In genomic region chr7:58383401-58383800, GRCm38 (mm10) we compare ENCODE assay signal across 17 mouse cellular contexts.
DNase-seq lines count a peak whose midpoint lies in the region; ATAC-seq lines count a peak whose summit lies in the region.
"Had no signal": no experiment of that assay in that cellular context is flagged by ENCODE, and none has a peak within 500 bp of the region (broad histone marks: within the 10 kb centered on the region; RNA-seq: fewer than 3 reads in every experiment).

No protein-coding gene starts in this region.

- peak; percentile 37 for DNase-seq in left cerebral cortex, adult 11 months (ENCODE audit: low spot score)
- no peak for DNase-seq in left cerebral cortex, postnatal 4 days
- DNase-seq in layer of hippocampus, adult 9-10 months (ENCODE audit: low spot score): peak; percentile 44
- peak; percentile 55 to 61 for DNase-seq in right cerebral cortex, adult 2 months (ENCODE audit: low spot score in 2 of 2)
- DNase-seq in testis, postnatal 14 days (ENCODE audit: low spot score): no peak
- DNase-seq in testis, postnatal 10 days (ENCODE audit: low spot score): no peak
- DNase-seq: adrenal gland, postnatal 25 days; B cell, adult 2 months; cerebellum, adult 11-12 months; cerebellum, postnatal 36 days; heart, postnatal 14 days; liver, postnatal 0 days; lung, postnatal 10 days; thymus, adult 2 months had no signal

- no peak for ATAC-seq in inflammation-experienced regulatory T-cells, adult 6 months
- ATAC-seq: intestine, embryonic 16.5 days; liver, postnatal 0 days; midbrain, embryonic 13.5 days had no signal

- intact Hi-C loops in left cerebral cortex, postnatal 4 days (cut with DNase I): no loop called here

Comparison
In these comparisons a context has a peak if more than half of its experiments do, and no peak if none do; other contexts are left out.
1. DNase-seq: peak in left cerebral cortex, adult 11 months (single experiment), layer of hippocampus, adult 9-10 months (single experiment) and right cerebral cortex, adult 2 months (2 of 2); none in left cerebral cortex, postnatal 4 days (single experiment), testis, postnatal 14 days (single experiment) and testis, postnatal 10 days (single experiment).